In genomic region chr9:110989543-110989942, GRCm38 (mm10) we compare ENCODE assay signal across 33 mouse cellular contexts. TPM values are rescaled to one million over a fixed set of nuclear protein-coding genes. Genes with fewer than 3 reads are reported as not detected.
A peak's percentile ranks its signal among the peaks of the same experiment; 100 is the strongest.
DNase-seq lines count a peak whose midpoint lies in the region; ATAC-seq and TF ChIP-seq lines count a peak whose summit lies in the region.
"Had no signal": no experiment of that assay in that cellular context is flagged by ENCODE, and none has a peak within 500 bp of the region (broad histone marks: within the 10 kb centered on the region; RNA-seq: fewer than 3 reads in every experiment).

No protein-coding gene starts in this region.

- H3K4me1 ChIP-seq in liver, embryonic 11.5 days (replicated peaks; ENCODE audit: control insufficient read depth, insufficient read depth, low read length), result no peaks in the 10 kb centered on the region; the same call in 1 of the 2 replicates
- H3K4me1 ChIP-seq in liver, embryonic 16.5 days (ENCODE audit: control insufficient read depth, low read depth, low read length), result no peaks in the 10 kb centered on the region; the same call in none of the 2 replicates
- H3K4me1 ChIP-seq: limb, embryonic 12.5 days; midbrain, embryonic 12.5 days; neural tube, embryonic 12.5 days had no signal

- intact Hi-C loops in gastrocnemius, adult 2 months (cut with DNase I), result no loop called here

- no peak for ATAC-seq in liver, embryonic 11.5 days (replicated peaks; ENCODE audit: low FRiP score)
- no peak for ATAC-seq in liver, embryonic 16.5 days (ENCODE audit: low read depth)
- ATAC-seq: forebrain, embryonic 14.5 days; hindbrain, embryonic 16.5 days had no signal

- no peaks in the 10 kb centered on the region for H3K27me3 ChIP-seq in liver, embryonic 11.5 days (replicated peaks; ENCODE audit: control insufficient read depth, insufficient read depth, low read length)
- no peaks in the 10 kb centered on the region for H3K27me3 ChIP-seq in liver, embryonic 16.5 days (ENCODE audit: control insufficient read depth, insufficient read depth, low read depth, low read length)
- H3K27me3 ChIP-seq: heart, embryonic 13.5 days; limb, embryonic 12.5 days; midbrain, embryonic 12.5 days; neural tube, embryonic 12.5 days had no signal

- no peak overlapping the region; the same call in 1 of the 2 replicates for H3K9ac ChIP-seq in liver, embryonic 11.5 days (ENCODE audit: low read depth, low read length)
- peak overlapping the region; percentile 22; the same call in 1 of the 2 replicates for H3K9ac ChIP-seq in liver, embryonic 16.5 days (ENCODE audit: low read depth, low read length)
- H3K9ac ChIP-seq: heart, embryonic 13.5 days; limb, embryonic 12.5 days; lung, embryonic 14.5 days; midbrain, embryonic 12.5 days; neural tube, embryonic 12.5 days had no signal

- no peaks in the 10 kb centered on the region for H3K9me3 ChIP-seq in liver, embryonic 11.5 days (ENCODE audit: control insufficient read depth, low read length)
- H3K9me3 ChIP-seq in liver, embryonic 16.5 days (replicated peaks; ENCODE audit: control insufficient read depth, low read length), result no peaks in the 10 kb centered on the region
- H3K9me3 ChIP-seq: heart, embryonic 13.5 days; limb, embryonic 12.5 days; megakaryocyte, embryonic 14.5 days; midbrain, embryonic 12.5 days; neural tube, embryonic 12.5 days had no signal

- WGBS in liver, embryonic 11.5 days, result 76% methylated on average over 2 of the region's 2 CpGs
- 58% methylated on average over 2 of the region's 2 CpGs for WGBS in liver, embryonic 16.5 days (ENCODE audit: insufficient replicate concordance)

- H3K27ac ChIP-seq in gastrocnemius, adult 2 months, result peak overlapping the region; percentile 83
- peak overlapping the region; percentile 6; the same call in 1 of the 2 replicates for H3K27ac ChIP-seq in layer of hippocampus, adult 2 months
- H3K27ac ChIP-seq in liver, embryonic 11.5 days (ENCODE audit: low read depth, low read length), result peak overlapping the region; percentile 64
- peak overlapping the region; percentile 78 for H3K27ac ChIP-seq in liver, embryonic 16.5 days (ENCODE audit: low read length)
- H3K27ac ChIP-seq: heart, embryonic 13.5 days; left cerebral cortex, adult 2 months; limb, embryonic 12.5 days; midbrain, embryonic 12.5 days; neural tube, embryonic 12.5 days; stomach, postnatal 0 days had no signal

- H3K4me2 ChIP-seq in liver, embryonic 11.5 days, result peak overlapping the region; percentile 48
- peak overlapping the region; percentile 40 for H3K4me2 ChIP-seq in liver, embryonic 16.5 days (ENCODE audit: low read depth, low read length)
- H3K4me2 ChIP-seq: heart, embryonic 13.5 days; limb, embryonic 12.5 days; lung, embryonic 14.5 days; midbrain, embryonic 12.5 days; neural tube, embryonic 12.5 days had no signal

- H3K4me3 ChIP-seq in gastrocnemius, adult 2 months, result peak overlapping the region; percentile 61
- no peak overlapping the region for H3K4me3 ChIP-seq in layer of hippocampus, adult 2 months
- H3K4me3 ChIP-seq in liver, embryonic 11.5 days (ENCODE audit: low read depth, low read length), result peak overlapping the region; percentile 8; the same call in 1 of the 2 replicates
- H3K4me3 ChIP-seq in liver, embryonic 16.5 days (ENCODE audit: low read depth, low read length), result peak overlapping the region; percentile 48
- H3K4me3 ChIP-seq: heart, embryonic 13.5 days; left cerebral cortex, adult 2 months; limb, embryonic 12.5 days; megakaryocyte, embryonic 14.5 days; midbrain, embryonic 12.5 days; myocyte; neural tube, embryonic 12.5 days had no signal

- DNase-seq in gastrocnemius, adult 2 months, result no peak
- DNase-seq in gastrocnemius, adult 8-10 months (ENCODE audit: low spot score in 2 of 2), result no peak
- no peak for DNase-seq in layer of hippocampus, adult 2 months (ENCODE audit: low spot score in 2 of 2)
- no peak for DNase-seq in layer of hippocampus, postnatal 25 days (ENCODE audit: extremely low spot score in 1 of 2, low spot score in 1 of 2)
- no peak for DNase-seq in liver, embryonic 11.5 days (ENCODE audit: low spot score)
- DNase-seq in thymus, postnatal 10 days (ENCODE audit: low spot score in 2 of 2), result no peak
- DNase-seq: adrenal gland, postnatal 10 days; cerebellum, adult 11-12 months; cerebellum, postnatal 10 days; right cerebral cortex, adult 18-20 months; thymus, adult 2 months; thymus, postnatal 4 days had no signal

- H3K36me3 ChIP-seq in liver, embryonic 11.5 days (ENCODE audit: control insufficient read depth, insufficient read depth, low read length), result no peaks in the 10 kb centered on the region
- no peaks in the 10 kb centered on the region for H3K36me3 ChIP-seq in liver, embryonic 16.5 days (ENCODE audit: control insufficient read depth, insufficient read depth)
- H3K36me3 ChIP-seq: G1E; heart, embryonic 13.5 days; limb, embryonic 12.5 days; midbrain, embryonic 12.5 days; neural tube, embryonic 12.5 days had no signal

- no peak for TF ChIP-seq CTCF in gastrocnemius, adult 2 months (IDR thresholded peaks at IDR 0.05)
- no peak for TF ChIP-seq CTCF in layer of hippocampus, adult 2 months (conservative IDR thresholded peaks at IDR 0.05)

RNA-seq across cellular contexts. Expression of gene Rtp3, which starts 0.8 kb away (rescaled TPM):
- total RNA-seq in gastrocnemius, adult 2 months (2021), result 1 to 10 TPM; 1.1 to 1.2 TPM
- 1 to 10 TPM in 1 of 4 experiments, under 1 TPM in 3; 0.60 to 1.2 (median 0.76) TPM for total RNA-seq in gastrocnemius, adult 8-10 months (2022)
- under 1 TPM; 0.59 TPM for total RNA-seq in layer of hippocampus, adult 2 months (2021)
- total RNA-seq in layer of hippocampus, postnatal 25 days (2021), result under 1 TPM; 0.10 to 0.26 TPM
- 11.1 and 12.5 TPM in 2 replicates for polyA plus RNA-seq in liver, embryonic 11.5 days (2014; fragmentation: Nextera tagmentation; extraction: Ambion mirVana)
- 13.7 and 18.1 TPM in 2 replicates for polyA plus RNA-seq in liver, embryonic 16.5 days (2015; fragmentation: Nextera tagmentation; extraction: Ambion mirVana)
- total RNA-seq: midbrain, postnatal 0 days had no signal
- polyA plus RNA-seq: forebrain, embryonic 14.5 days; G1E; hindbrain, embryonic 11.5 days; hindbrain, embryonic 16.5 days; limb, embryonic 12.5 days; midbrain, embryonic 12.5 days; midbrain, postnatal 0 days; myocyte; neural tube, embryonic 12.5 days; stomach, postnatal 0 days had no signal

RNA-seq across cellular contexts. Expression of gene Ltf, which starts 29.5 kb away (rescaled TPM):
- not detected for total RNA-seq in gastrocnemius, adult 2 months (2021)
- total RNA-seq in gastrocnemius, adult 8-10 months (2022), result not detected
- not detected for total RNA-seq in layer of hippocampus, adult 2 months (2021)
- under 1 TPM in 1 of 2 experiments, not detected in 1; 0.34 TPM for total RNA-seq in layer of hippocampus, postnatal 25 days (2021)
- polyA plus RNA-seq in liver, embryonic 11.5 days (2014; fragmentation: Nextera tagmentation; extraction: Ambion mirVana), result 7.2 and 8.8 TPM in 2 replicates
- 173 and 211 TPM in 2 replicates for polyA plus RNA-seq in liver, embryonic 16.5 days (2015; fragmentation: Nextera tagmentation; extraction: Ambion mirVana)
- total RNA-seq: gastrocnemius, postnatal 36 days; left cerebral cortex, postnatal 25 days had no signal
- polyA plus RNA-seq: cortical plate, adult 2 months; G1E; hindbrain, embryonic 11.5 days; myocyte had no signal

RNA-seq across cellular contexts. Expression of gene Lrrc2, which starts 38.2 kb away (rescaled TPM):
- 10 to 100 TPM; 75.0 to 80.8 TPM for total RNA-seq in gastrocnemius, adult 2 months (2021)
- total RNA-seq in gastrocnemius, adult 8-10 months (2022), result 100 to 1,000 TPM in 1 of 4 experiments, 10 to 100 TPM in 3; 84.4 to 106 (median 97.6) TPM
- total RNA-seq in layer of hippocampus, adult 2 months (2021), result 1 to 10 TPM; 1.5 to 3.5 TPM
- total RNA-seq in layer of hippocampus, postnatal 25 days (2021), result 1 to 10 TPM; 1.8 to 2.3 TPM
- polyA plus RNA-seq in liver, embryonic 11.5 days (2014; fragmentation: Nextera tagmentation; extraction: Ambion mirVana), result 0.14 and 0.60 TPM in 2 replicates
- 0.29 and 0.44 TPM in 2 replicates for polyA plus RNA-seq in liver, embryonic 16.5 days (2015; fragmentation: Nextera tagmentation; extraction: Ambion mirVana)
- polyA plus RNA-seq: G1E; lung, embryonic 14.5 days; midbrain, embryonic 12.5 days had no signal

RNA-seq across cellular contexts. Expression of gene Tdgf1, which starts 43.6 kb away (rescaled TPM):
- not detected for total RNA-seq in gastrocnemius, adult 2 months (2021)
- total RNA-seq in gastrocnemius, adult 8-10 months (2022), result not detected
- total RNA-seq in layer of hippocampus, adult 2 months (2021), result under 1 TPM; 0.49 TPM
- under 1 TPM; 0.23 to 0.66 TPM for total RNA-seq in layer of hippocampus, postnatal 25 days (2021)
- not detected in 2 replicates for polyA plus RNA-seq in liver, embryonic 11.5 days (2014; fragmentation: Nextera tagmentation; extraction: Ambion mirVana)
- not detected in 2 replicates for polyA plus RNA-seq in liver, embryonic 16.5 days (2015; fragmentation: Nextera tagmentation; extraction: Ambion mirVana)
- total RNA-seq: adrenal gland, postnatal 10 days; gastrocnemius, postnatal 36 days; heart, adult 8-10 months; layer of hippocampus, postnatal 10 days; midbrain, postnatal 0 days had no signal
- polyA plus RNA-seq: forebrain, embryonic 14.5 days; G1E; heart, embryonic 13.5 days; hindbrain, embryonic 11.5 days; intestine, embryonic 14.5 days; limb, embryonic 12.5 days; lung, embryonic 14.5 days; midbrain, embryonic 12.5 days; midbrain, postnatal 0 days; myocyte; neural tube, embryonic 12.5 days; stomach, postnatal 0 days had no signal

Comparison
In these comparisons a context has a peak if more than half of its experiments do, and no peak if none do; other contexts are left out.
1. H3K27ac ChIP-seq: peak in every context shown above with its lines; median percentile 83 in gastrocnemius, adult 2 months; 78 in liver, embryonic 16.5 days; 64 in liver, embryonic 11.5 days; 6 in layer of hippocampus, adult 2 months.
2. RNA of gene Lrrc2, which starts 38.2 kb away (total RNA-seq): 84.4 to 106 TPM in gastrocnemius, adult 8-10 months and 75.0 to 80.8 TPM in gastrocnemius, adult 2 months; 1.5 to 3.5 TPM in layer of hippocampus, adult 2 months and 1.8 to 2.3 TPM in layer of hippocampus, postnatal 25 days; every median in the first group is over 10 times any median in the second.